Mouse (Mus musculus): Measurements from ENCODE around the gene Ebpl.

Ebpl gene

GRCm38 (mm10) chr14:61327007-61327406, 33.2 kb downstream of the Ebpl start:
- DNase-seq: peak; percentile 9

GRCm38 (mm10) chr14:61322740-61323139, 37.5 kb downstream of the Ebpl start:
- no peak for DNase-seq

GRCm38 (mm10) chr14:61321200-61321599, 39.0 kb downstream of the Ebpl start:
- DNase-seq: no peak

- no peak for DNase-seq
These were observed 39.5 kb downstream of the Ebpl start for GRCm38 (mm10) chr14:61320765-61321164.

- DNase-seq: peak; percentile 75
These were observed 43.4 kb downstream of the Ebpl start for GRCm38 (mm10) chr14:61316861-61317260.

- DNase-seq: no peak
These were observed 49.3 kb downstream of the Ebpl start for GRCm38 (mm10) chr14:61310963-61311362.

GRCm38 (mm10) chr14:61310036-61310772, 50.0 kb downstream of the Ebpl start:
- no peak for DNase-seq

- no peak for DNase-seq
These were observed 50.6 kb downstream of the Ebpl start, which contains the start of gene Arl11 for GRCm38 (mm10) chr14:61309593-61309992. TSS of gene Arl11 (plus strand) at chr14:61309753.

- DNase-seq: no peak
These were observed 56.1 kb downstream of the Ebpl start for GRCm38 (mm10) chr14:61303969-61304609.

- no peak for DNase-seq
These were observed 57.8 kb downstream of the Ebpl start for GRCm38 (mm10) chr14:61302428-61302827.

GRCm38 (mm10) chr14:61301323-61301722, 58.9 kb downstream of the Ebpl start:
- DNase-seq: no peak

GRCm38 (mm10) chr14:61299810-61300209, 60.4 kb downstream of the Ebpl start:
- DNase-seq: no peak

- DNase-seq: peak; percentile 76
These were observed 65.5 kb downstream of the Ebpl start for GRCm38 (mm10) chr14:61294738-61295079.

GRCm38 (mm10) chr14:61293884-61294737, 66.1 kb downstream of the Ebpl start:
- peak; percentile 65 for DNase-seq

- DNase-seq: no peak
These were observed 69.6 kb downstream of the Ebpl start for GRCm38 (mm10) chr14:61290664-61291063.

- DNase-seq: no peak
These were observed 71.5 kb downstream of the Ebpl start for GRCm38 (mm10) chr14:61288606-61289286.

Data from embryo, embryonic 11 days (tissue).